Mouse (Mus musculus) ES-Bruce4 (cell line): Measurements from ENCODE around the gene Polr3b. TPM values are rescaled to one million over a fixed set of nuclear protein-coding genes. Genes with fewer than 3 reads are reported as not detected.

Experiments used
- H3K27ac ChIP-seq: 2 replicates; pipeline ENCODE4 v1.5.1; 2012; ENCODE audit warnings: low read length, inconsistent platforms; ENCODE audit not compliant: insufficient read depth
- H3K27me3 ChIP-seq: 2 replicates; pipeline ENCODE4 v1.6.1; 2012; ENCODE audit warnings: mild to moderate bottlenecking, low read length, inconsistent platforms; ENCODE audit not compliant: control insufficient read depth, poor library complexity, insufficient read depth, severe bottlenecking
- H3K36me3 ChIP-seq: 2 replicates; pipeline ENCODE4 v1.6.1; 2012; ENCODE audit warnings: inconsistent platforms, mild to moderate bottlenecking, low read length, moderate library complexity; ENCODE audit not compliant: control insufficient read depth, poor library complexity, insufficient read depth, severe bottlenecking
- H3K4me1 ChIP-seq: one replicate; pipeline ENCODE4 v1.8.1; 2011; ENCODE audit warnings: low read length; ENCODE audit not compliant: control insufficient read depth, insufficient read depth
- H3K4me3 ChIP-seq: 2 replicates; pipeline ENCODE4 v1.5.1; 2011; ENCODE audit warnings: low read depth, mild to moderate bottlenecking, low read length
- H3K9ac ChIP-seq: 2 replicates; pipeline ENCODE4 v1.6.1; 2012; ENCODE audit warnings: low read depth, mild to moderate bottlenecking, inconsistent platforms; ENCODE audit not compliant: poor library complexity, severe bottlenecking
- H3K9me3 ChIP-seq: replicated peaks from 2 replicates; pipeline ENCODE4 v1.6.1; 2012; ENCODE audit warnings: mild to moderate bottlenecking, low read length, inconsistent platforms; ENCODE audit not compliant: control insufficient read depth, poor library complexity, insufficient read depth, severe bottlenecking
- CTCF ChIP-seq: IDR thresholded peaks from one replicate; pipeline ENCODE4 v1.8.1; 2011; ENCODE audit warnings: low read depth, low read length
- EP300 ChIP-seq: IDR thresholded peaks from 2 replicates; pipeline ENCODE4 v1.6.1; 2011; ENCODE audit warnings: low read depth, low read length; ENCODE audit not compliant: insufficient read depth
- POLR2A ChIP-seq: IDR thresholded peaks from one replicate; pipeline ENCODE4 v1.8.1; 2011; ENCODE audit warnings: low read length; ENCODE audit not compliant: insufficient read depth
- polyA plus RNA-seq: library from polyadenylated mRNA; stranded (reverse); fragments of >200 nt; gene quantifications from 2 replicates; pipeline ENCODE4 v1.2.4, GENCODE M21; 2011; ENCODE audit warnings: low read depth; ENCODE audit not compliant: missing spikeins, insufficient read depth, insufficient read length

Gene Polr3b
- polyA plus RNA-seq, 1 experiment, result 45.8 TPM

- Histone ChIP-seq H3K9ac (no peak overlapping the region), H3K9me3 (no peaks in the 10 kb centered on the region), H3K36me3 (no peaks in the 10 kb centered on the region), H3K4me1 (no peaks in the 10 kb centered on the region), H3K4me3 (no peak overlapping the region), H3K27me3 (no peaks in the 10 kb centered on the region), H3K27ac (no peak overlapping the region)
- no peak for TF ChIP-seq EP300
- no peak for TF ChIP-seq CTCF
- no peak for TF ChIP-seq POLR2A
These were observed 17.8 kb upstream of the Polr3b start for GRCm38 (mm10) chr10:84604335-84604734.

- TF ChIP-seq POLR2A (no peak), EP300 (no peak), CTCF (no peak)
- Histone ChIP-seq H3K4me3 (no peak overlapping the region), H3K9me3 (no peaks in the 10 kb centered on the region), H3K9ac (no peak overlapping the region), H3K27me3 (no peaks in the 10 kb centered on the region), H3K36me3 (no peaks in the 10 kb centered on the region), H3K4me1 (no peaks in the 10 kb centered on the region), H3K27ac (no peak overlapping the region)
These were observed 13.7 kb upstream of the Polr3b start for GRCm38 (mm10) chr10:84608361-84608760.

GRCm38 (mm10) chr10:84610324-84610723, 11.8 kb upstream of the Polr3b start:
- no peak for TF ChIP-seq POLR2A
- TF ChIP-seq CTCF, result no peak
- TF ChIP-seq EP300, result no peak
- no peak overlapping the region for H3K27ac ChIP-seq
- H3K4me1 ChIP-seq, result no peaks in the 10 kb centered on the region
- H3K9ac ChIP-seq, result no peak overlapping the region
- no peaks in the 10 kb centered on the region for H3K27me3 ChIP-seq
- H3K4me3 ChIP-seq, result no peak overlapping the region
- no peaks in the 10 kb centered on the region for H3K36me3 ChIP-seq
- H3K9me3 ChIP-seq, result no peaks in the 10 kb centered on the region

- H3K27ac ChIP-seq, result no peak overlapping the region
- no peak overlapping the region for H3K4me3 ChIP-seq
- H3K36me3 ChIP-seq, result no peaks in the 10 kb centered on the region
- H3K9me3 ChIP-seq, result no peaks in the 10 kb centered on the region
- H3K4me1 ChIP-seq, result no peaks in the 10 kb centered on the region
- no peaks in the 10 kb centered on the region for H3K27me3 ChIP-seq
- no peak overlapping the region for H3K9ac ChIP-seq
- TF ChIP-seq POLR2A (no peak), EP300 (no peak), CTCF (no peak)
These were observed 11.3 kb upstream of the Polr3b start for GRCm38 (mm10) chr10:84610783-84611182.

GRCm38 (mm10) chr10:84611664-84612063, 10.4 kb upstream of the Polr3b start:
- Histone ChIP-seq H3K4me1 (no peaks in the 10 kb centered on the region), H3K36me3 (no peaks in the 10 kb centered on the region), H3K4me3 (no peak overlapping the region), H3K27me3 (no peaks in the 10 kb centered on the region), H3K9ac (no peak overlapping the region), H3K27ac (no peak overlapping the region), H3K9me3 (no peaks in the 10 kb centered on the region)
- no peak for TF ChIP-seq CTCF
- no peak for TF ChIP-seq POLR2A
- no peak for TF ChIP-seq EP300

GRCm38 (mm10) chr10:84612281-84612680, 9.8 kb upstream of the Polr3b start:
- H3K27me3 ChIP-seq, result no peaks in the 10 kb centered on the region
- no peak overlapping the region for H3K9ac ChIP-seq
- no peak overlapping the region for H3K27ac ChIP-seq
- H3K9me3 ChIP-seq, result no peaks in the 10 kb centered on the region
- no peaks in the 10 kb centered on the region for H3K4me1 ChIP-seq
- no peak overlapping the region for H3K4me3 ChIP-seq
- TF ChIP-seq CTCF (no peak), POLR2A (no peak), EP300 (no peak)
- H3K36me3 ChIP-seq, result no peaks in the 10 kb centered on the region
